Mouse (Mus musculus) hindbrain, embryonic 12.5 days (tissue): ENCODE data around the gene Ormdl3. TPM values are rescaled to one million over a fixed set of nuclear protein-coding genes. Genes with fewer than 3 reads are reported as not detected.

ENCODE experiments used
- ATAC-seq: fragments of 200-750 bp; cut with Nextera tagmentation; 2 replicates; pipeline ENCODE4 v1.8.0; 2017; ENCODE audit warnings: moderate TSS enrichment; ENCODE audit not compliant: low FRiP score
- H3K27ac ChIP-seq: fragments of 300-500 bp; sonication (generic); 2 replicates; pipeline ENCODE4 v1.5.1; 2016; ENCODE audit warnings: mild to moderate bottlenecking
- H3K27me3 ChIP-seq: fragments of 300-500 bp; sonication (generic); 2 replicates; pipeline ENCODE4 v1.6.1; 2016; ENCODE audit warnings: mild to moderate bottlenecking
- H3K36me3 ChIP-seq: fragments of 300-500 bp; sonication (generic); 2 replicates; pipeline ENCODE4 v1.6.1; 2016; ENCODE audit warnings: mild to moderate bottlenecking
- H3K4me1 ChIP-seq: fragments of 300-500 bp; sonication (generic); 2 replicates; pipeline ENCODE4 v1.6.1; 2016
- H3K4me2 ChIP-seq: fragments of 300-500 bp; sonication (generic); replicated peaks from 2 replicates; pipeline ENCODE4 v1.6.1; 2016; ENCODE audit warnings: mild to moderate bottlenecking
- H3K4me3 ChIP-seq: fragments of 300-500 bp; sonication (generic); 2 replicates; pipeline ENCODE4 v1.5.1; 2016; ENCODE audit warnings: mild to moderate bottlenecking
- H3K9ac ChIP-seq: fragments of 300-500 bp; sonication (generic); 2 replicates; pipeline ENCODE4 v1.6.1; 2016; ENCODE audit warnings: mild to moderate bottlenecking, moderate library complexity
- H3K9me3 ChIP-seq: fragments of 300-500 bp; sonication (generic); replicated peaks from 2 replicates; pipeline ENCODE4 v1.6.1; 2016; ENCODE audit warnings: mild to moderate bottlenecking
- WGBS: fragments of 180-500 bp; shearing (Covaris S2); methylation state at CpG from one replicate; pipeline ENCODE4 v1.1.7; 2016; 5-methylcytosine and 5-hydroxymethylcytosine counted together
- polyA plus RNA-seq: library from polyadenylated mRNA; unstranded; fragments of >200 nt; fragmentation: Nextera tagmentation; extraction: Ambion mirVana; gene quantifications from 2 replicates; pipeline ENCODE4 v1.2.1, GENCODE M21; 2016

The Ormdl3 gene
- polyA plus RNA-seq, 1 experiment from 2014 or later = 69.8 TPM

- peak within 1 kb of the TSS; percentile 79 for H3K4me2 ChIP-seq
- peaks cover 87% of the 10 kb centered on the region for H3K27me3 ChIP-seq
- no peak within 1 kb of the TSS for H3K27ac ChIP-seq
- ATAC-seq = no peak
- WGBS = 2% methylated on average over 58 of the region's 58 CpGs
- peak within 1 kb of the TSS; percentile 45 for H3K4me3 ChIP-seq
- no peaks in the 10 kb centered on the region for H3K36me3 ChIP-seq
- no peaks in the 10 kb centered on the region for H3K9me3 ChIP-seq
- H3K9ac ChIP-seq = peak within 1 kb of the TSS; percentile 59
- peaks cover 9% of the 10 kb centered on the region for H3K4me1 ChIP-seq
These were observed 41.4 kb downstream of the Ormdl3 start, which contains the start of gene Ikzf3 for GRCm38 (mm10) chr11:98545711-98546231. Ikzf3 (minus strand) TSS chr11:98546031.

- Histone ChIP-seq H3K4me2 (peak overlapping the region; percentile 79), H3K9me3 (no peaks in the 10 kb centered on the region), H3K36me3 (no peaks in the 10 kb centered on the region), H3K4me1 (peaks cover 9% of the 10 kb centered on the region), H3K27me3 (peaks cover 83% of the 10 kb centered on the region), H3K9ac (peak overlapping the region; percentile 59), H3K27ac (no peak overlapping the region), H3K4me3 (peak overlapping the region; percentile 45)
- ATAC-seq = no peak
- WGBS = 4% methylated on average over 16 of the region's 16 CpGs
These were observed 42.1 kb downstream of the Ormdl3 start for GRCm38 (mm10) chr11:98544890-98545677.

GRCm38 (mm10) chr11:98543414-98543813 is 43.8 kb downstream of the Ormdl3 start:
- Histone ChIP-seq H3K4me2 (no peak overlapping the region), H3K27me3 (peaks cover 67% of the 10 kb centered on the region), H3K27ac (no peak overlapping the region), H3K9me3 (no peaks in the 10 kb centered on the region), H3K36me3 (no peaks in the 10 kb centered on the region), H3K4me1 (peaks cover 9% of the 10 kb centered on the region), H3K9ac (no peak overlapping the region), H3K4me3 (no peak overlapping the region)
- 81% methylated on average over 1 of the region's 1 CpGs for WGBS
- ATAC-seq = no peak

DNA sequence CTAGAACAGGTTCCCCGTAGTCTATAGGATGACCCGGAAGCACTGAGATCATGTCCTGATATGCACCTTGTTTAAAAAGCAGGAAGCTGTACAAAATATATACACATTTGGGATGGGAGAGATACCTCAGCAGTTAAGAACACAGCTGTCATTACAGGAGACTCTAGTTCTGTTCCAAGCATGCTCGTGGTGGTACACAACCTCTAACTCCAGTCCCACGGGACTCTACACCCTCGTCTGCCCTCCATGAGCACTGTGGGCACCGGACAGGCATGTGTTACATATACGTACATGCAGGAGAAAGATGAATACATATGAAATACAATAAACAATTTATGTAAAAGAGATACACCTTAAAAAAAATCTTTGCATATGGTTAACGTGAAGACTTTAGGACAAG is 44.6 kb downstream of the Ormdl3 start:
- 75% methylated on average over 8 of the region's 8 CpGs for WGBS
- ATAC-seq = no peak
- peaks cover 58% of the 10 kb centered on the region for H3K27me3 ChIP-seq

DNA sequence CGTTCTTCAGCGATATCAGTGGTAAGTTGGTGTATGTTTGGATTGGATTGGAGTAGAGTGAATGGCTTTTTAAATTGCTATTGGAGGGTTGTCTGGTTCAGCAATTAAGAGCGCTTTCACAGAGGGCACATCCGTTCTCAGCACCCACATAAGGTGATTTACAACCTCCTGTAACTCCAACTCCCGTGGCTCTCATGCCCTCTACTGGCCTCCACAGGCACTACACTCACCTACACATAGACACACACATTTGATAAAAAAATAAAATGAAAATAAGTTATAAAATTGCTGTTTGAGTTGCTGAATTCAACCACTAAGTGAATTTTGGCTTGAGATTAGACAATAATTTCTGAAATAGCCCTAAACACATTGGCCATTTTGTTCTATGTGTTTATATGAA is 46.8 kb downstream of the Ormdl3 start:
- ATAC-seq = no peak
- Histone ChIP-seq H3K27ac (no peak overlapping the region), H3K9me3 (no peaks in the 10 kb centered on the region), H3K4me3 (no peak overlapping the region), H3K4me2 (no peak overlapping the region), H3K9ac (no peak overlapping the region), H3K4me1 (peaks cover 1% of the 10 kb centered on the region), H3K36me3 (no peaks in the 10 kb centered on the region), H3K27me3 (peaks cover 36% of the 10 kb centered on the region)
- 83% methylated on average over 5 of the region's 5 CpGs for WGBS

More for the DNA sequence above, 44.6 kb downstream of the Ormdl3 start:
- Histone ChIP-seq H3K4me2 (no peak overlapping the region), H3K9ac (no peak overlapping the region), H3K9me3 (no peaks in the 10 kb centered on the region), H3K4me3 (no peak overlapping the region), H3K4me1 (peaks cover 9% of the 10 kb centered on the region), H3K36me3 (no peaks in the 10 kb centered on the region), H3K27ac (no peak overlapping the region)

DNA sequence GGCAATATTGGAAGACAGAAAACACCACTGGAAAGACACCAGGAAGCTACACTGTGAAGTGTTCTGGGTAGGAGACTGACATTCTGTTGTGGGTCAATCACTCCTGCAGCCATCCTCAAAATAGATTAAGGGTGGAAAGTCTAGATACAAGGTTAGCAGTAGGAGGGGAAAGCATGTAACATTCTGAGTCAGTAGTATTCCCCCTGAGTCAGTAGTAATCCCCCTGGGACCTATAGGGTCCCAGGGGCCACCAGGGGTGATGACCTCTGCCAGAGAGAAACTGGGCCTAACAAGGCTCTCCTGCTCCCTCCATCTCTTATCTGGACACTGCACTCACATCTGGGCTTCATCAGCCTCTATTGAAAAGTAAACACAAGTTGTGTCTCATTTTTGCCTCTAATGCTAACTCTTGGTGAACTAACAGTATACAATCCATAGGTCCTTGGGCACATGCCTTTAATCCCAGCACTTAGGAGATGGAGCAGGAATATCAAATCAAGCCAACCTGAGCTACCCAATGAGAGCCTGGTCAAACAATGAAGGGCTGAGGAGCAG is 49.6 kb downstream of the Ormdl3 start:
- Histone ChIP-seq H3K9me3 (no peaks in the 10 kb centered on the region), H3K9ac (no peak overlapping the region), H3K4me3 (no peak overlapping the region), H3K4me2 (no peak overlapping the region), H3K27ac (no peak overlapping the region), H3K4me1 (no peaks in the 10 kb centered on the region), H3K36me3 (no peaks in the 10 kb centered on the region), H3K27me3 (peaks cover 18% of the 10 kb centered on the region)
- no peak for ATAC-seq

Other genes starting within 250 kb of the Ormdl3 start
- gene Ppp1r1b, start 239.0 kb downstream of the Ormdl3 start, polyA plus RNA-seq = 0.37 and 0.52 TPM in 2 replicates
- gene Stard3, start 229.0 kb downstream of the Ormdl3 start, polyA plus RNA-seq = 49.0 and 50.0 TPM in 2 replicates
- 0.31 and 1.7 TPM in 2 replicates for gene Tcap, start 203.6 kb downstream of the Ormdl3 start, polyA plus RNA-seq
- 1.0 and 1.1 TPM in 2 replicates for gene Pnmt, start 200.9 kb downstream of the Ormdl3 start, polyA plus RNA-seq
- gene Pgap3, start 186.9 kb downstream of the Ormdl3 start, polyA plus RNA-seq = 9.1 and 10.2 TPM in 2 replicates
- gene Erbb2, start 174.9 kb downstream of the Ormdl3 start, polyA plus RNA-seq = 25.9 and 26.9 TPM in 2 replicates
- gene Mien1, start 148.4 kb downstream of the Ormdl3 start, polyA plus RNA-seq = 158 and 159 TPM in 2 replicates
- 2.0 and 4.4 TPM in 2 replicates for gene Grb7, start 141.0 kb downstream of the Ormdl3 start, polyA plus RNA-seq
- gene Ikzf3, start 41.3 kb downstream of the Ormdl3 start, polyA plus RNA-seq = 0.09 TPM in 1 of 2 replicates, not detected in the other
- 0.17 and 0.38 TPM in 2 replicates for gene Zpbp2, start 36.3 kb downstream of the Ormdl3 start, polyA plus RNA-seq
- gene Lrrc3c, start 10.9 kb upstream of the Ormdl3 start, polyA plus RNA-seq = not detected in 2 replicates
- 0.49 and 0.55 TPM in 2 replicates for gene Gm12355, start 38.3 kb upstream of the Ormdl3 start, polyA plus RNA-seq
- not detected in 2 replicates for gene Gsdma3, start 39.0 kb upstream of the Ormdl3 start, polyA plus RNA-seq
- not detected in 2 replicates for gene Gsdma2, start 59.4 kb upstream of the Ormdl3 start, polyA plus RNA-seq
- not detected in 2 replicates for gene Gsdma, start 77.0 kb upstream of the Ormdl3 start, polyA plus RNA-seq
- gene Psmd3, start 95.2 kb upstream of the Ormdl3 start, polyA plus RNA-seq = 222 and 226 TPM in 2 replicates
- not detected in 2 replicates for gene Csf3, start 113.9 kb upstream of the Ormdl3 start, polyA plus RNA-seq
- gene Med24, start 142.1 kb upstream of the Ormdl3 start, polyA plus RNA-seq = 85.0 and 86.9 TPM in 2 replicates
- 67.2 and 68.4 TPM in 2 replicates for gene Thra, start 153.3 kb upstream of the Ormdl3 start, polyA plus RNA-seq
- 1.2 and 1.3 TPM in 2 replicates for gene Nr1d1, start 188.0 kb upstream of the Ormdl3 start, polyA plus RNA-seq
- 38.8 and 40.4 TPM in 2 replicates for gene Msl1, start 208.1 kb upstream of the Ormdl3 start, polyA plus RNA-seq
- gene Casc3, start 217.5 kb upstream of the Ormdl3 start, polyA plus RNA-seq = 62.5 and 66.5 TPM in 2 replicates
- 3.1 and 4.1 TPM in 2 replicates for gene Rapgefl1, start 249.4 kb upstream of the Ormdl3 start, polyA plus RNA-seq